Mouse (Mus musculus) embryonic fibroblast, embryonic 13.5 days (primary cell): ENCODE measurements around the gene Tmem150c.

Experiments used
- CTCF ChIP-seq: IDR thresholded peaks from 2 replicates; pipeline ENCODE4 v1.5.1; 2011; ENCODE audit warnings: mild to moderate bottlenecking, control low read depth, low read length, moderate library complexity, borderline replicate concordance; ENCODE audit not compliant: insufficient read depth
- POLR2A ChIP-seq: IDR thresholded peaks from 2 replicates; pipeline ENCODE4 v1.6.1; 2011; ENCODE audit warnings: low read depth, mild to moderate bottlenecking, control low read depth, low read length, moderate library complexity

- TF ChIP-seq CTCF (no peak), POLR2A (no peak)
Measured at GRCm38 (mm10) chr5:100035950-100036349, 123.7 kb downstream of the Tmem150c start.
